Mouse (Mus musculus) E14TG2a.4 (cell line): ENCODE measurements around the gene Zbed4.

ENCODE experiments used
- CTCF ChIP-seq: conservative IDR thresholded peaks from 2 replicates; pipeline ENCODE4 v1.5.1; 2014; ENCODE audit warnings: low read length
- POU5F1 ChIP-seq: IDR thresholded peaks from 2 replicates; pipeline ENCODE4 v1.6.1; 2014; ENCODE audit warnings: low read length, borderline replicate concordance

DNA sequence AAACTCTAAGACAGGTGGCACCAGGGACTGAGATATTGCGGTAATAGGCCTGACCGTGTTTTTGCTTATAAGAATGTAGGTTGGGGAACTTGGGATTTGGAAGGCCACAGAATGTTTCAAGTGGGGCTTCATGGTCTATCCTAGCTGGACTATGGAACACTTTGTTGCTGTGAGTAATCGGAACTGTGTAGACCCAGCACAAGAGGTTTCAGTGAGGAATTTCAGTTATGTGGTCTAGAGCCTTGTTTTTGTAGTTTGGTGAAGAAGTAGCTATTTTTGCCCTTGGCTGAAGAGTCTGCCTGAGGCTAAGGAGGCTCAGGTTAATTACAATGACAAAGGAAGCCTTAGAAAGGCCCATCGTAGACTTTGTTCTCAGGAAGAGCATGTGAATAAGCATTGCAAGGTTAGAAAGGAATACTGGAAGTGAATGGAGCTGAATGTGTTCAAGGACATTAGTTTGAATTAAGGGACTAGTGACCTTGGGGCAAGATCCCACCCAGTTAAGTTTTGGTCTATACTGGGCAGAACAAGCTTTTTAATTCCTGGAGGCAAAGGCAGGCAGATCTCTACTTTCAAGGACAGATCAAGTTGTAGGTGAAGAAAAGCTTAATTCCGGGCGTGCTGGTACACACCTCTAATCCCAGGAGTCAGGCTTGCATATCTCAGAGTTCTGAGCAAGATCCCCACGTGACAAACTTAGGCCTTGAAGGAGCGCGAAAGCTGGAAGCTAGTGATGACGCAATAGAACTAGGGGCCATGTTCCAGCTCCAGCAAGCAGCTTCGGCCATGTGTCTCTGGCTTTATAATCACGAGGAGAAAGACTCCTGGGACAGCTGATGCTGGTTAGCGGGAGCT is 42.6 kb upstream of the Zbed4 start:
- TF ChIP-seq CTCF (no peak), POU5F1 (peak; percentile 67; the same call in 1 of the 2 replicates)
